Mouse (Mus musculus): ENCODE measurements around the gene Kpna2. TPM values are rescaled to one million over a fixed set of nuclear protein-coding genes. Genes with fewer than 3 reads are reported as not detected.

Kpna2 gene
- polyA plus RNA-seq (2016; fragmentation: Nextera tagmentation; extraction: Ambion mirVana) = 799 and 813 TPM in 2 replicates

DNA sequence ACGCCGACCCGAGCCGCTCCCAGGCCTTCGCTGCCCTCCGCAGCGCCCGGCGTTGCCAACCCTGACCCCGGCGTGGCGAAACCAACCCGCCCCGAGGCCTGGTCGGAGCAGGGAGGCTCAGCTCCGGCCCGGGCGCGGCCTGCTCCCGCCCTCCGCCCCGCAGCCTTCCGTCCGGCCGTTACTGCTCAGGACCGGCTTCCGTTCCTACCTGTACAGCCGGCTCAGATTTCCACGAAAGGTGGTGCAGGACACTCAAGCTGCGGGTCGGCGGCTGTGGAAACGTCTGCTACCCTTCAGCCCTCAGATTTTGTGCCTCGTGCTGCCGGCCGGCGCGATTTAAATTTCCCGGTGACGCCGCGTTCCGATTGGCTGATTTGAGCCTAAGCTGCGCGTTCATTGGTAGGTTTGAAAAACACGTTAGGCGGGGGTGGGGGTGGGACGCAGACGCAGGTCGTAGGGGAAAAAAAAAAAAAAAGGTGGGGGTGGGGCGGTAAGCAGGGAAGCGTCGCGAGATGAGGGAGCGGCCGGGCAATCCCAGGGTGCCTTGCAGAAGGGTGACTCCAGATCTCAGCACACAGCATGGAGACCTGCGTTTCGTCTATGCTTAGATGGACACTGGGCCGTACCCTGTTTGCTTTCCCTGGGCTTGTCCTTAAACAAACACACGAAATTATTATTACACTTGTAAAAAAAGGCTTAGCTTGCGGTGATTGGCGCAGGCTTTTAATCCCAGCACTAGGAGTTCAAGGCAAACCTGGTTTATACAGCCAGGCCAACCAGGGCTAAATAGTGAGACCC lies at the start of gene Kpna2:
TSS of gene Kpna2 (minus strand) at position 391 of the 798 bp plus-strand sequence.
- H3K9me3 ChIP-seq = no peaks in the 10 kb centered on the region
- peak within 1 kb of the TSS; percentile 99 for H3K4me3 ChIP-seq
- H3K27me3 ChIP-seq (ENCODE audit: poor library complexity, severe bottlenecking) = no peaks in the 10 kb centered on the region
- peaks cover 41% of the 10 kb centered on the region for H3K36me3 ChIP-seq (replicated peaks)
- DNase-seq (ENCODE audit: extremely low spot score, low spot score) = peak; percentile 91
- H3K4me1 ChIP-seq = peaks cover 54% of the 10 kb centered on the region
- H3K27ac ChIP-seq = peak within 1 kb of the TSS; percentile 100
- under 1% methylated on average over 61 of the region's 62 CpGs for WGBS

DNA sequence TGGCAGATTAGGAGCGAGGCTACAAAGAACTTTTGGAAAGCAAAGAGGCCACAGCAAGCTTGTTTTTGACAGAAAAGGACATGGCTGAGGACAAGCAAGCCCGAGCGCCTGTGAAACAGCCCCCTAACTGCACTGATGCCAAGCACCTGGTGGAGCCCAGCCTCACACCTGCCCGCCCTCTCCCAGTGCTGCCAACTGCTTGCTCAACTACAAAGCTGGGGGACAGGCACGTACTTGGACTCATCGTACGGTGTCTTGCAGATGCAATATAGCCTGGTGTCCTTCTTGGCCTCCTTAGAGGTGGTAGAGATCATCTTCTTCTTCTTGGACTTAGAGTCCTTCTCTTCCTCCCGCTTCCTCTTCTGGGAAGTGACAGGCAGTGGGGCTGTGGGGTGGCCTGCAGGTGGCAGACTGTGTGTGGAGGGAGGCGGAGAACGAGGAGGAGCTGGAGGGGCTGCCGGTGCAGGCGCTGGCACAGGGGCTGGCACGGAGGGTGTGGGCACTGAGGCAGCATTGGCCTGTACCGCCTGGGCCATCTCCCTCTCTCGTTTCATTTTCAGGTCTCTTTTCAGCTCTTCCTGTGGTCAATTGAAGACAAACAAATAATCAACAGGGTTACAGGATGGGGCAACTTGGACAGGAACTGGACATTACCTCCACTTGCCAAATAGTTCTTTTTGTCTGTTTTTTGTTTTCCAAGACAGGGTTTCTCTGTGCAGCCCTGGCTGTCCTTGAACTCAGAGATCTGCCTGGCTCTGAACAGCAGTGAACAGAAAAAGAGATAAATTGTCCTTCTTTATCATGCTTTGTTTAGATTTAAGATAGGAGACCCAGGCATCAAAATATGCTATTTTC lies 47.7 kb upstream of the Kpna2 start:
- 92% methylated on average over 15 of the region's 15 CpGs for WGBS
- no peak for DNase-seq (ENCODE audit: extremely low spot score, low spot score)
- no peaks in the 10 kb centered on the region for H3K27me3 ChIP-seq (ENCODE audit: poor library complexity, severe bottlenecking)
- H3K36me3 ChIP-seq (replicated peaks) = peaks cover 73% of the 10 kb centered on the region
- no peaks in the 10 kb centered on the region for H3K9me3 ChIP-seq
- no peak overlapping the region for H3K27ac ChIP-seq
- H3K4me1 ChIP-seq = no peaks in the 10 kb centered on the region
- no peak overlapping the region for H3K4me3 ChIP-seq

DNA sequence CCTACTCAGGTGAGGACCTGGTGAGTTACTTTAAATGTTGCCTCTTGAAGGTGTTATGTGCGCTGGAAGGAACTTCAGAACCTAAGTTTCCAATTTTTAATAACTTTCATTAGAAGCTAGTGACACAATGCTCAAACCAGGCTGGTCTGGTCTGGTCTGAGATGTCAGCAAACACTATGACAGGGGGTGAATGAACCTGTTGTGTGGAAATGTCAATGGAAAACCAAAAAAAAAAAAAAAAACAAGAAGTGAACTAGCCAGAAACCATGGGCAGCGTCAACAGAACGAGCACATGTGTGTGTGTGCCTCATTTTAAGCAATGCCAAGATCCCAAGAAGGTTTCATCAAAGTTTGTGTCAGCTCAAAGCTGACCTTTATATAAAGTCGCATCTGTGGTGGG lies 46.2 kb upstream of the Kpna2 start:
- Histone ChIP-seq H3K4me1 (no peaks in the 10 kb centered on the region), H3K4me3 (no peak overlapping the region), H3K9me3 (no peaks in the 10 kb centered on the region), H3K36me3 (replicated peaks) (peaks cover 76% of the 10 kb centered on the region), H3K27ac (no peak overlapping the region), H3K27me3 (ENCODE audit: poor library complexity, severe bottlenecking) (no peaks in the 10 kb centered on the region)
- 96% methylated on average over 4 of the region's 4 CpGs for WGBS
- no peak for DNase-seq (ENCODE audit: extremely low spot score, low spot score)

DNA sequence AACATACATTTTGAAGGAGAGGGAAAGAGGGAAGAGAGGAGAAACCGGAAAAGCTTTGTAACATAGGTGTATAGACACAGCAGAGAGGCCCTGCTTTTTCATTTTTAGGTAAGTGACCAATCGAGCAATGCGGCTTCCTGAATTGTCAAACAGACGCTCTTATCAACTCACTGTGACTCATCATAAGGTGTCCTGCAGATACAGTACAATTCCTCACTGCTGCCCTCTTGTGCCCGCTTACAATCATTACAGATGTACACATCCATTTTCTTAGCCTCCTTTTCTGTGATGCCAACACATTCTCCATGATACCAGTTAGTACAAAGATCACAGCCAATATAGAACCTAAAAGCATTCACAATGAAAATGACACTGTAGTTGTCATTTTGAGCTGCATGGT lies 45.0 kb upstream of the Kpna2 start:
- peak; percentile 39 for DNase-seq (ENCODE audit: extremely low spot score, low spot score)
- Histone ChIP-seq H3K9me3 (no peaks in the 10 kb centered on the region), H3K4me3 (no peak overlapping the region), H3K4me1 (no peaks in the 10 kb centered on the region), H3K27me3 (ENCODE audit: poor library complexity, severe bottlenecking) (no peaks in the 10 kb centered on the region), H3K27ac (no peak overlapping the region), H3K36me3 (replicated peaks) (peaks cover 86% of the 10 kb centered on the region)
- 67% methylated on average over 5 of the region's 5 CpGs for WGBS

DNA sequence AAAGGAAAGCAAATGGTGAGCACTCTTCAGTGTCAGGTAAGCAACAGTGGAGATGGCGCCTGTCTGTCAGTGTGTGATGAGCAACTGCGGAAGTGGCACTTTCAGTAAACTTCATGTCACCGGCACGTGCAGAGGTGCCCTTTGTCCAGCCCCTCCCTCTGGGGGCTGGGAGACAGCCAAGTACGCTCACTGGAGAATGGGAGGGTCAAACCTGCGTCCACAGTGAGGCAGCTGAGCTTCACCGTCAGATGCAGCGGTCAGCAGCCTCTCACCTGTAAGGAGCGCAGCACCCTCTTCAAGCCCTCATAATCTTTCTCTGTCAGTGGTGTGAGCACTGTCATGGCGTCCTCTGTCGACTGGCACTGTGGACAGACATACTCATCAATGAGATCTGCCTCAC lies 44.0 kb upstream of the Kpna2 start:
- WGBS = 96% methylated on average over 11 of the region's 11 CpGs
- Histone ChIP-seq H3K4me3 (no peak overlapping the region), H3K36me3 (replicated peaks) (peaks cover 96% of the 10 kb centered on the region), H3K9me3 (no peaks in the 10 kb centered on the region), H3K27me3 (ENCODE audit: poor library complexity, severe bottlenecking) (no peaks in the 10 kb centered on the region), H3K4me1 (no peaks in the 10 kb centered on the region), H3K27ac (no peak overlapping the region)
- DNase-seq (ENCODE audit: extremely low spot score, low spot score) = no peak

DNA sequence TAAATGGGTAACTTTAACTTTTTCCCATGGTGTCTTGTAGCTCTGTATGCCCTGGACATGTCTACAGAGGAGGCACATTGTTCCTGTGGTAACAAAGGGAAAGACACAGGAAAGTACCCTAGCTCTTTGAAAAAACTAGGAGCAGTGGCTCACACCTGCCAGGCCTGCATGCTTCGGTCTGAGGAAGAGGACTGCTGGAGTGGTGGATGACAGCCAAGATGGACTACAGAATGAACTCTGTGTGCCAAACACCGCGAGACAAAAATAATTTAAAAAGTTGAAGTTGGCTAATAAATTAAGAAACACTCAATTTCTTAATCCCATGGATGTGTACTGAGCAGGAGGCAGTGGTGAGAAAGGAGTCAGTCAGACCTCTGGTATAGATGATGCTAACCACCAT lies 42.1 kb upstream of the Kpna2 start:
- no peak overlapping the region for H3K4me3 ChIP-seq
- DNase-seq (ENCODE audit: extremely low spot score, low spot score) = no peak
- H3K36me3 ChIP-seq (replicated peaks) = peaks cover 97% of the 10 kb centered on the region
- no peaks in the 10 kb centered on the region for H3K9me3 ChIP-seq
- H3K27me3 ChIP-seq (ENCODE audit: poor library complexity, severe bottlenecking) = no peaks in the 10 kb centered on the region
- WGBS = 94% methylated on average over 3 of the region's 3 CpGs
- H3K27ac ChIP-seq = no peak overlapping the region
- no peaks in the 10 kb centered on the region for H3K4me1 ChIP-seq

DNA sequence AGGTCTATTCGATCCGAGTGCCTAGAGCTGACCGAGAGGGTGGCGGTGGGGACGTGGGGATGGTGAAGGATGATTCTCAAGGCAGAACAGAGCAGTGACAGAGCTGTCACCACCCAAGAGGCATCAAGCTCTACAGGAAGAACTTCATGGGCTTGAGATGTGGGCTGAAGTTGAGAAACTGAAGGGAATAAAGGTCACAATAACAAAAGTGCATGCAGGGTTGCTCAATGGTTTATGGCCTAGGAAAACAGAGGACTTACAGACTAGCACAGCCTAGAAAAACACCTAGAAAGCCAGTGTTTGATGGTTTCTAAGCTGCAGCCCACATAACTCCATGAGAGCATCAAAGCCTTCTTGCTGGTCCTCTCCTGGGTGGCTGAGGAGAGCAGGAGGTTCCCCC lies 40.1 kb upstream of the Kpna2 start:
- peaks cover 5% of the 10 kb centered on the region for H3K4me1 ChIP-seq
- 96% methylated on average over 5 of the region's 5 CpGs for WGBS
- H3K9me3 ChIP-seq = no peaks in the 10 kb centered on the region
- H3K27ac ChIP-seq = no peak overlapping the region
- no peak for DNase-seq (ENCODE audit: extremely low spot score, low spot score)
- H3K27me3 ChIP-seq (ENCODE audit: poor library complexity, severe bottlenecking) = no peaks in the 10 kb centered on the region
- H3K36me3 ChIP-seq (replicated peaks) = peaks cover 94% of the 10 kb centered on the region
- no peak overlapping the region for H3K4me3 ChIP-seq

DNA sequence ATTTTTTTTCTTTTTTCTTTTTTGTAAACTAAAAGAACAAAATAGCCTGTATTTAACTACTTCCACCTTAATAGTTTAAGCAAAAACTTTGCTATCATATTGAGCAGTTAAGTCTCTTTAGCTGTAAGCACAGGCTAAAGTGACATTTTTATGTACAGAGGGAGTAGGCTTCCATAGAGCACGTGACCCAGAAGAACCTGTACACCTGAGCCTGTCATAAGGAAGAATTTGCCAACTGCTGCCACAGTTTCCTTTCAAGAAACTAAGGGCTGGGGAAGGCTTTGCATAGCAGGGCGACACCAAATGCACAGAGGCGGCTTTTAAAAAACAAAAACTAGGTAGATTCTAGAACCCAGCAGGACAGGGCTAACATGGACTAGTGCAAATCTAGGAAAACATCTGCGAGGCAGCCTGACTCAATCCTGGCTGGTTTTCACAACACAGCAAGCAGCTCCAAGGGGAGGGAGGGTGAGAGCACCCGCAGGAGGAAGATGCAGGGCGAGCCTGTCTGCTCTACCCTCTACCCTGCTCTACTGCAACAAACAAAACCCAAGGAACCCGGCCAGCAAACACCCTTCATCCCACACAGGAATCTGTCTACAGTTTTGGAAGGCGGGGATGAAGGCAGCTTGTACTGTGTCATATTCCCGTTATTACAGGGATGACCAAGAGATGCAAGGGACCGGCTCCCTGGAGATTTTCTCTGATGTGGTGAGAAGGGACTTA lies 34.9 kb upstream of the Kpna2 start:
- H3K9me3 ChIP-seq = no peaks in the 10 kb centered on the region
- peaks cover 6% of the 10 kb centered on the region for H3K27me3 ChIP-seq (ENCODE audit: poor library complexity, severe bottlenecking)
- H3K27ac ChIP-seq = no peak overlapping the region
- H3K36me3 ChIP-seq (replicated peaks) = peaks cover 51% of the 10 kb centered on the region
- peaks cover 40% of the 10 kb centered on the region for H3K4me1 ChIP-seq
- DNase-seq (ENCODE audit: extremely low spot score, low spot score) = no peak
- WGBS = 91% methylated on average over 10 of the region's 10 CpGs
- no peak overlapping the region for H3K4me3 ChIP-seq

DNA sequence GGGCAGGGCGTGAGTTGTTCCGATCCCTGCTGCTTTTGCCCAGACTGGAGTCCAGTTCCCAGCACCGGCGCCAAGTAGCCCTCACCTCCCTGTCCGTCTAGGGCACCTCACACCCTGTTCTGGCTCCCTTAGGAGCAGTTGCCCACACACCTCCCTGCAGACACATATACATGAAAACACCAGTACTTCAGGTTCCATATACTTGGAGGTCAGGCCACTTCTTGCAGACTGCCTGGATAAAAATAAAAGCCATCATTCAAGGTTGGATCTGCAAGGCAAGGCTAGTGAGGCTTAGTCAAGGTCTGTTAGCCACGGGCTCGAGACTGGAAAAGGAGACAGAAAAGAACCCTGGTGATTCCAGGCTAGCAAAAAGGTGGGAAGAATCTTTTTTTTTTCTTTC lies 32.3 kb upstream of the Kpna2 start:
- DNase-seq (ENCODE audit: extremely low spot score, low spot score) = no peak
- H3K27ac ChIP-seq = peak overlapping the region; percentile 68
- no peaks in the 10 kb centered on the region for H3K9me3 ChIP-seq
- H3K36me3 ChIP-seq (replicated peaks) = peaks cover 25% of the 10 kb centered on the region
- H3K27me3 ChIP-seq (ENCODE audit: poor library complexity, severe bottlenecking) = peaks cover 17% of the 10 kb centered on the region
- 18% methylated on average over 7 of the region's 7 CpGs for WGBS
- H3K4me1 ChIP-seq = peaks cover 63% of the 10 kb centered on the region
- no peak overlapping the region; the same call in 1 of the 2 replicates for H3K4me3 ChIP-seq

DNA sequence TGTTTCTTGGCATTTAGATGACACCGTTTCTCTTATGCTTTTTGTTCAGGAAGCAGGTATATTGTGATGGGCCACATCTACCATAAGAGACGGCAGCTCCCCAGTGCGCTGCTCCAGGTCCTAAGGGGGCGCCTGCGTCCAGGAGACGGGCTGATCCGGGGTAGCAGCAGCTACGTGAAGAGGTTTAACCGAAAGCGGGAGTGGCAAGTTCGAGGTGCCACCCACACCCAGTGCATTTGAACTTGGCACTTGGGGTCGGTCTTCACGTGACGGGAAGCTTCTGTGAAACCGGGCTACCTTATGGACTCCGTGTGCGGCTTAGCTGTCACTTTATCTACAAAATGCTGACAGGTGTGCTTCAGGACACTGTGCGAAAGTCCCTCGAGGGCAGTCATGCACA lies 30.2 kb upstream of the Kpna2 start:
- Histone ChIP-seq H3K9me3 (no peaks in the 10 kb centered on the region), H3K4me1 (peaks cover 80% of the 10 kb centered on the region), H3K27ac (no peak overlapping the region), H3K4me3 (no peak overlapping the region; the same call in 1 of the 2 replicates), H3K36me3 (replicated peaks) (peaks cover 8% of the 10 kb centered on the region), H3K27me3 (ENCODE audit: poor library complexity, severe bottlenecking) (peaks cover 36% of the 10 kb centered on the region)
- DNase-seq (ENCODE audit: extremely low spot score, low spot score) = no peak
- WGBS = 60% methylated on average over 19 of the region's 19 CpGs

DNA sequence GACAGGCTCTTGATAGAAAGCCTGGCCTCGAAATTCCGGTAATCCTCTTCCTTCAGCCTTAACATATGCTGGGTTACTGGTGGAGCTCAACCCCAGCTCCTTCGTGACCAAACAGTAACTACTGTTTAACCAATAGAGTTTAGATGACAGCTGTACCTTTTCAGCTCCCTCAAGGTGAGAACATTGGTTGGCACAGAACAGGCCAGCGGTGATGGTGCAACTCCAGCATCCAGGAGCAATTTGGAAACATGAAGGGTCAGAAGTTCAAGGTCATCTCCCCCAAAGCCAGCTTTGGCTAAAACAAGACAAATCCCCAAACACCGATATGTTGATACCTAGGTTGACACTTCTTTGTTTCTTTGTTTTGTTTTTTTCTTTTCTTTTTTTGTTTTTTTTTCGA lies 29.4 kb upstream of the Kpna2 start:
- H3K9me3 ChIP-seq = no peaks in the 10 kb centered on the region
- peak overlapping the region; percentile 94; the same call in 1 of the 2 replicates for H3K27ac ChIP-seq
- WGBS = 75% methylated on average over 6 of the region's 6 CpGs
- H3K27me3 ChIP-seq (ENCODE audit: poor library complexity, severe bottlenecking) = peaks cover 43% of the 10 kb centered on the region
- H3K36me3 ChIP-seq (replicated peaks) = 0 out of 2 replicates have a peak, but pooled peaks cover 5% of the 10 kb centered on the region
- peak overlapping the region; percentile 75 for H3K4me3 ChIP-seq
- peaks cover 84% of the 10 kb centered on the region for H3K4me1 ChIP-seq
- DNase-seq (ENCODE audit: extremely low spot score, low spot score) = no peak

DNA sequence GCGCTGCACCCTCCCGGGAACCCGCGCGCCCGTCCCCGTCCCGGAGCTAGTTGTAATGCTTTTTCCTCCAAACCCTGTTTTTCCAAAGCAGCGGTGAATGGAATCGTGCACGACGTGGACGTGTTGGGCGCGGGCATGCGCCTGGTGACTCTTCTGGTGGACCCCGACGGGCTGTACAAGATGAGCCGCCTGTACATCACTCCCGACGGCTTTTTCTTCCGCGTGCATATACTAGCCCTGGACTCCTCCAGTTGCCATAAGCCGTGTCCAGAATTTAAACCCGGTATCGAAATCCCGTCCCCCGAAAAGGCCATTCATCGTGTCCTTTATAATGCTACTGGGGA lies 28.9 kb upstream of the Kpna2 start:
- Histone ChIP-seq H3K4me3 (peak overlapping the region; percentile 75), H3K36me3 (replicated peaks) (0 out of 2 replicates have a peak, but pooled peaks cover 5% of the 10 kb centered on the region), H3K9me3 (no peaks in the 10 kb centered on the region), H3K27me3 (ENCODE audit: poor library complexity, severe bottlenecking) (peaks cover 44% of the 10 kb centered on the region), H3K4me1 (peaks cover 83% of the 10 kb centered on the region), H3K27ac (peak overlapping the region; percentile 94)
- whole genome bisulfite sequencing = 5% methylated on average over 29 of the region's 29 CpGs
- DNase-seq (ENCODE audit: extremely low spot score, low spot score) = no peak
